Mouse (Mus musculus) lung, postnatal 10 days (tissue): Measurements from ENCODE around the gene Tagln.

Source experiments
- DNase-seq: peaks from one replicate; pipeline ENCODE4 v3.0.0; 2021

Tagln gene

DNA sequence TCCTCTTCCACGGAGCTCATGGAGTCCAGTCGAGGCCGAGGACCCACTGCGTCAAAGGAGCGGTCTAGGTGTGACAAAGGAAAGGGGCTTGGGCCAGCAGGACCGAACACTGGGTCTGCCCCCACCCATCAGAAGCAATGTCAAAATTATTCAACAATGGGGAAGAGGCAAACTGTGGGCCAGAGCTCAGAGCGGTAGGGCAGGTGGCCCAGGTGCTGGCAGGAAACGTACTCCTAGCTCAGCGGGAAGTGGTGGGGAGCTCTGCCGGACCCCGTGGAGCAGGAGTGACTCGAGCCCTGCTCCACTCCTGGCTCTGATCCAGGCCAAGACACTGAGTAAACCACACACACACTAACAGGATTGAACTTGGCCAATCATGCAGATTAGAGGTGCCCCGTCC is 9.9 kb upstream of the Tagln start:
- no peak for DNase-seq

GRCm38 (mm10) chr9:45944506-45945400 is 8.9 kb upstream of the Tagln start:
- no peak for DNase-seq

- DNase-seq, result no peak
These were observed 8.0 kb upstream of the Tagln start for GRCm38 (mm10) chr9:45943628-45944505.

DNA sequence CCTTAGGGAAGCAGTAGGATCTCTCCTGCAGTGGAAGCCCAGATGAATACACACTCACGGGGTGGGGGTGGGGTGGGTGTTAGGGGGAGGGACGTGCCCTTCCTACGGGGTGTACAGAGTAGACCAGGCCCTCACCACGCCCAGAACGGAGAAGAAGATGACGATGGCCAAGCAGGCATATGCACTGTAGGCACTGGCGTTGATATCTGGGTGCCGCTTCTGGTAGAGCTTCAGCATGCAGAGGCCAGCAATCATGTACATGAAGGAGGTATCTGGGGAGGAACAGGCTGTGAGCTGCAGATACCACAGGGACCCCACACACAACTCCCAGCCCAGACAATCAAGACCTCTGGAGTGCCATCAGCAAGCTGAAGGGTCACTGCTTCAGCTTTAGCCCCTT is 7.1 kb upstream of the Tagln start:
- DNase-seq, result no peak

GRCm38 (mm10) chr9:45942464-45942863 is 6.6 kb upstream of the Tagln start:
- DNase-seq, result no peak

- peak; percentile 57 for DNase-seq
These were observed 5.6 kb upstream of the Tagln start for GRCm38 (mm10) chr9:45941329-45941888.

DNA sequence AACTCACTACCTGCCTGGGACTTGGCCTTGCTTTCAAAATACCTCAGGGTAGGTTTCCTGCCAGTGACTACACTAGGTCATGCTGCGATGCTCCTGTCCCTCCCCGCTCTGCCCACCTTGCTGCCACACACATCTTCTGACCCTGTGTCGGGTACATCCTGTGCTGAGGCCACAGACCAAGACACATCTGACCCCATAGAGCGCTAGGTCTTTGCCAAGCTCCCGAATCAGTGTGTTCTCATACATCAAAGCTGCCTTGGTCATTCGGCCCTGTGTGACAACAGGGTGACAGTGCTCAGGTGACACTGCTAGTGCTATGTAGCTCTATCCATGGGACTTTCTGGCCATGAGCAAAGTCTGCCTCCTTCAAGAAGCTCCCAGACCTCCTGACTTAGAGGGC is 3.9 kb upstream of the Tagln start:
- no peak for DNase-seq

- no peak for DNase-seq
These were observed 3.2 kb upstream of the Tagln start for GRCm38 (mm10) chr9:45938952-45939637.

GRCm38 (mm10) chr9:45938088-45938487 is 2.2 kb upstream of the Tagln start:
- DNase-seq, result no peak

DNA sequence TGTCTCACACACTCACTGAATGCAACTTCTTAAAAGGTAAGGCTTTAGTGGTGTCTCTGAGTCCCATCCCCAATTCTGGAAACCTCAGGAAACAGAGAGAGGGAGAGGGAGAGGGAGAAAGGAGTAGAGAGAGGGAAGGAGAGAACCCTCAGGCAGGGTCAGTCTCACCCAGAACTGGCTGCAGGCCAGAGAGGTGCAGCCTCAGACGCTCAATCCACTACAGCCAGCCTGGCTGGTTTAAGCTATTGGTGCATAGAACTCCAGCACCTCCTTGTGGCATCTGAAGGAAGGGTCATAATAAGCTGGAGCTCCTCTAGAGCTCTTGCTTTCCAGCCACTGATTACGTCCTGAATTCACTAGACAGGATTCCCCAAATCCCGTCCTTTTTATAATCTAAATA is 1.0 kb upstream of the Tagln start:
- DNase-seq, result peak; percentile 90

- DNase-seq, result peak; percentile 61
These were observed 3.1 kb downstream of the Tagln start for GRCm38 (mm10) chr9:45932571-45933415.

DNA sequence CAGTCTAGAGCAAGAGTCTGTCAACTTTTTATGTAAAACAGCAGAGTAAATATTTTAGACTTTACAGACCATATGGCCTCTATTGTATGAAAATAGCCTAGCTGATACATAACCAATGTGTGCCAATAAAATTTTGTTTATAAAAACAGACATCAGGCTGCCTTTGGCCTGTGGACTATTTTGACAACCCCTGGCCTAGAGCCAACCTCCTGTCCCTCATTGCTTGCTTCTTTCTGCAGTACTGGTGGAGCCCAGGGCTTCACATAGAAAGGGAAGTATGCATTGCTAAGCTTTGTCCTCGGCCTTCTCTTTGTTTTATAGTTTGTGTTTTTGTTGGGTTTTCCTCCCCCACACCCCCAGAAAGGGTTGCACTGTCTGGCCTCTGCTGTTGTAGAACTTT is 3.9 kb downstream of the Tagln start:
- peak; percentile 70 for DNase-seq

- DNase-seq, result no peak
These were observed 6.6 kb downstream of the Tagln start for GRCm38 (mm10) chr9:45929285-45929684.

- peak; percentile 76 for DNase-seq
These were observed 16.0 kb downstream of the Tagln start for GRCm38 (mm10) chr9:45919895-45920294.

GRCm38 (mm10) chr9:45917041-45917934 is 18.6 kb downstream of the Tagln start:
- peak; percentile 89 for DNase-seq

DNA sequence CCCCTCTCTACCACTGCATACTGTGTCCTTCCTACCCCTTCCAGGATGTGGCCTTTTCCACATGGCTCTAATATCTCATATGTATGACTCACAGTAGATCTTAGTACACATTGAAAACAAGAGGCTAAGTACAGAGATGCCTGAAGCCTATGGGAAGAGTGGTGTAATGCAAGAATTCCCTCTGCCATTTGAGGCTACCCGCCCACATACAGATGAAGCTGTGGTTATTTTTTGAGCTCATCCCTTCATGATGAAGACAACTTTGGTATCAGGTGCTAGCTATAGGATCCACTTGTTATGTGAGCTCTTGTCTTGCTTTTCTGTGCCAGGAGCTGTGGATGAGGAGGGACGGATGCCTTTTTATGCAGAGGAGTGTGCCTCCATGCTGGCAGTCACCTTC is 20.2 kb downstream of the Tagln start:
- no peak for DNase-seq

DNA sequence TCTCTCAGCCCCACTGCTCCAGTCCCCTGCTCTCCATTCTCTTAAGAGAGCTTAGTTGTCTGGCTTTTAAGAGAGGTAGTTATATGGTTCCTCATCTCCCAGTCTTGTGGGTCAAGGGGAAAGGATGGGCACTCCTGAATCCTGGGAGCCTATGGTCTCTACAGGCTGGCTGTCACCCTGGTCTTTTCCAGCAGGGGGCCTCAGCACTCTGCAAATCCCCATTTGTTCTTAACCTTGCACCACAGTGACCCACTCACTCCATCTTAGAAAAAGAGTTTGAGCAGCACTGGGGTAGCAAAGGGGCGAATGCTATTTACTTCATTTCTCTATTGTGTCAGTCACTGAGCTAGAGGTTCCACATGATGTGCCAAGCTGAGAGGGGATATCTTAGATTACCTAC is 24.2 kb downstream of the Tagln start:
- peak; percentile 83 for DNase-seq

GRCm38 (mm10) chr9:45910995-45911394 is 24.9 kb downstream of the Tagln start:
- no peak for DNase-seq

DNA sequence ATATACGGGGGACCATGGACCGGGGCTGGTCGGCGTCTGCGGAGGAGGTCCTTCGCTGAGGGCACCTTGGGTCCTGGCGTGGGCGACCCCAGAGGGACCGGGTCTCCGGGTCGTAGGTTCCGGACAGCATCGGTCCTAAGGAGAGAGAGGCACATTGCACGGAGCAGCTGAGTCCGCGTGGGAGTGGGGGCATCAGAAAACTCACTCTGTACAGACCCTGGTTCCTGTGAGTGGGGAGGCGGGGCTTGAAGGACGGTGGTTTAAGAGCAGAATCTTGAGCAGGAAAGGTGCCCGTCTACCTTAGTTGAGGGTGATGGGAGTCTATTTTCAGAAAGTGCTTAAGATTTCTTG is 28.8 kb downstream of the Tagln start:
- DNase-seq, result no peak

DNA sequence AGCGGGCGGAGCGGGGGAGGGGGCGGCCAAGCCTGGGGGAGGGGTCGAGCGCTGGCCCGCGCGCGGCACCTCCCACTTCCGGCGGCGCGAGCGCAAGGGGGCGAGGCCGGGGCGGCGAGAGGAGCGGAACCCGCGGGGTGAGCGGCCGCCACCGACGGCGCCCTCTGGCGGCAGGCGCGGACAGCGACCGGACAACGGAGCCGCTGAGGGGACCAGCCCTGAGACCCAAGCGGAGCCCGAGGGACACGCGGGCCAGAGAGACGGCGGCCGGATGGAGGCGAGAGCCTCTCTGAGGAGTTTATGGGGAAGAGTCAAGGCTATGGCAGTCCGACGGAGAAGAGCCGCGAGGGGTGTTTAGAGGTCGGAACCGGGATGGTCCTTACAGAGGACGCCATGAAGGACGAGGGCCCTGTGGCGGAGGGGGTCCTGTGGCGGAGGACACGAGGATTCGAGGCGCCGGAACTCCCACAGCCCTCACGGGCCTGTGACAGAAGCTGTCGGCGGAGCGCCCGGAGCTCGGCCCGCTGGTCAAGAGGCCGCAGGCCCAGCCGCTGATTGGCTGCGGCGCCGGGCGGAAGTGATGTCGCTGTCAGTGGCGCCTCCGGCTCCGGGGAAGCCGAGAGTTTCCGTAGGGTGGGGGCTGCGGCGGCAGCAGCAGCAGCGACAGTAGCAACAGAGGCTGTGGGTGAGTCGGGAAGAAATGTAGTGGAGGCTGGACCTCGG is 29.3 kb downstream of the Tagln start, which contains the start of the genes Pcsk7 and Rnf214:
Gene Pcsk7 (plus strand): TSS at position 143 of the 723 bp plus-strand sequence.
Gene Rnf214 (minus strand): TSS at position 557 of the 723 bp plus-strand sequence.
- peak; percentile 94 for DNase-seq
